Mouse (Mus musculus) E14TG2a.4 (cell line): Measurements from ENCODE around the gene Ttc41.

Experiments used
- H3K27me3 ChIP-seq: 2 replicates; pipeline ENCODE4 v1.6.1; 2014; ENCODE audit warnings: low read length, control low read depth; ENCODE audit not compliant: insufficient read depth
- H3K36me3 ChIP-seq: 2 replicates; pipeline ENCODE4 v1.6.1; 2014; ENCODE audit warnings: low read length, control low read depth; ENCODE audit not compliant: insufficient read depth
- H3K4me1 ChIP-seq: replicated peaks from 2 replicates; pipeline ENCODE4 v1.6.1; 2014; ENCODE audit warnings: low read depth, low read length, control low read depth
- H3K4me3 ChIP-seq: replicated peaks from 2 replicates; pipeline ENCODE4 v1.5.1; 2014; ENCODE audit warnings: mild to moderate bottlenecking, low read length
- H3K9me3 ChIP-seq: 2 replicates; pipeline ENCODE4 v1.6.1; 2014; ENCODE audit warnings: low read length, control low read depth
- CTCF ChIP-seq: conservative IDR thresholded peaks from 2 replicates; pipeline ENCODE4 v1.5.1; 2014; ENCODE audit warnings: low read length
- NANOG ChIP-seq: IDR thresholded peaks from 2 replicates; pipeline ENCODE4 v1.6.1; 2014; ENCODE audit warnings: borderline replicate concordance, low read length, mixed read lengths
- POU5F1 ChIP-seq: IDR thresholded peaks from 2 replicates; pipeline ENCODE4 v1.6.1; 2014; ENCODE audit warnings: low read length, borderline replicate concordance

Ttc41 gene

DNA sequence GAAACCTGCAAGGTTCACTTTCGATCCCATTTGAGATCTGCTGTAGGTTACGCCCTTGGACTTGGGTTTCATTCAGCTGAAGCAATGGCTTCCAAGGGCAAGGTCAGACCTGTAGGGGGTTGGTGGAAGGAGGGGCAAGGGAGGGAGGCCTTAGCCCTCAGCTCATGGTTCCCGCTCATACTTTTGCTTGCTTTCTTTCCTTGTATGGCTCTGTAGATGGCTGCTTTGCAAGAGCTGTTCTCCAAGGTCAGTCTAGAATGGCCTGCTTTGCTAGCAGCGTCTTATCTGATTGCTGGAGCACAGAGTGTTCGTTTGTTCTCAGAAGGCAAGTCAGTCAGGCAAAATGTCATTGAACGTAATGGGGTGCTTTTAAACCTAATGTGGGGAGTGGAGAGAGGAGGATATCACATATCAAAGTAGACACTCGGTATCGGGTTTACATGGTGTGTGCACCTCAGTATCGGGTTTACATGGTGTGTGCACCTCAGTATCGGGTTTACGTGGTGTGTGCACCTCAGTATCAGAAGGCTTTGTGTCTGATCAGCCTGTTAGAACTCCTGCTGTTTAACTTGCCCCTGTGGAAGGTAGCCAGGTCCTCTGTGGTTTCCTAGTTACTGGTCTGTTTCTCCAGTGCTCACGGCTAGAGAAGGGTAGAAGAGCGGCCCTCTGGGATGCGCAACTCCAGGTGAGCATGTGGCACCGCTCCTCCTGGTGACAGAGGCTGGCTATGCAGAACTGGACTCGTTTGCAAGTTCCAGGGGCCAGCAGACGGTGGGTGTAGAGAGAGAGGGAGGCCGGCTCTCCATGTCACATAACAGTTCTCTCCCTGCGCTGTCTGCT, 108.9 kb downstream of the Ttc41 start:
- Histone ChIP-seq H3K9me3 (no peaks in the 10 kb centered on the region), H3K27me3 (no peaks in the 10 kb centered on the region), H3K36me3 (peaks cover 55% of the 10 kb centered on the region), H3K4me1 (peaks cover 44% of the 10 kb centered on the region), H3K4me3 (peak overlapping the region; percentile 64)
- TF ChIP-seq CTCF: no peak
- TF ChIP-seq NANOG: no peak; the same call in 1 of the 2 replicates
- no peak for TF ChIP-seq POU5F1

DNA sequence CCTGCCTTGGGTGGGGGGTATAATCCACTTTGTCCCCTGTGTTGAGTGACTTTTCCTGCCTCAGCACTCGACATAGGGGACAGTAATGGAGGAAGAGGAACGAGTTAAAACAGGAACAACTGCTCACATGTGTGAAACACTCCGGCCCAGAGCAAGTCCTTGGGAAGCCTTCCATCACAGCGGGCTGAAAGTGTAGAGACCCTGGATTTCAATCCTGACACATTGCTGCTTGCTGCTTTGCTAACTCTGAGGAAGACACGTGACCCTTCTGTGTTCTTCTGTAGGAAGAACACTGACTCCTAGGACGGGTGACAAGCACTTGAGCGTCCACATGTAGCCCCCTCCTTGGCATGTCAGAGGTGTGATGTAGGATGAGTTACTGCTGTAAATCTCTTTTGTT, 109.5 kb downstream of the Ttc41 start:
- Histone ChIP-seq H3K27me3 (no peaks in the 10 kb centered on the region), H3K9me3 (no peaks in the 10 kb centered on the region), H3K4me1 (peaks cover 48% of the 10 kb centered on the region), H3K4me3 (no peak overlapping the region), H3K36me3 (peaks cover 57% of the 10 kb centered on the region)
- TF ChIP-seq NANOG: no peak
- TF ChIP-seq POU5F1: no peak
- no peak for TF ChIP-seq CTCF

DNA sequence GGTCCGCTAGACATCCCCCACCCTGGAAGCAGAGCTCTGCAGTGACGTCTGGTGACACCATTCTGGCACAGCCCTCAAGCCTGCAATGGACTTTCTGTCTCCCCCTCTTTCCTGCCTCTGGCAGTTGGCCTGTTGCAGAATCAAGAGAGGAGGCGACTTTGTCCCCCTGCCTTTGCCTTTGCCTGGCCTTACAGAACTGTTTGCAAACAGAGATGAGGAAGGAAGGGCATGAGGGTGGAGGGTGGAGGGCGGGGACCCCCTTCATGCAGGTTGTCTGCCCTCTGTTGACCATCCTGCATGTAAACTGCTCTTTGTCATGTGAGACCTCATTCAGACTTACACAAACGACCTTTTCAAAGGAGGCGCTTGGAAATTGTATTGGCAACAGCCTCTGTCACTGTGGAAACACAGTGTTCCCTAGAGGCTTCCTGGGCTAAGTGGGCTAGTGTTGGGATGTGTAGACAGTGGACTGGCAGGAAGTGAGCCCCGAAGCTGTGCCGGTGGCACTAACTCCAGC, 114.1 kb downstream of the Ttc41 start:
- Histone ChIP-seq H3K27me3 (no peaks in the 10 kb centered on the region), H3K4me1 (peaks cover 37% of the 10 kb centered on the region), H3K4me3 (no peak overlapping the region), H3K9me3 (no peaks in the 10 kb centered on the region), H3K36me3 (peaks cover 80% of the 10 kb centered on the region)
- TF ChIP-seq CTCF (no peak), NANOG (no peak), POU5F1 (no peak)

DNA sequence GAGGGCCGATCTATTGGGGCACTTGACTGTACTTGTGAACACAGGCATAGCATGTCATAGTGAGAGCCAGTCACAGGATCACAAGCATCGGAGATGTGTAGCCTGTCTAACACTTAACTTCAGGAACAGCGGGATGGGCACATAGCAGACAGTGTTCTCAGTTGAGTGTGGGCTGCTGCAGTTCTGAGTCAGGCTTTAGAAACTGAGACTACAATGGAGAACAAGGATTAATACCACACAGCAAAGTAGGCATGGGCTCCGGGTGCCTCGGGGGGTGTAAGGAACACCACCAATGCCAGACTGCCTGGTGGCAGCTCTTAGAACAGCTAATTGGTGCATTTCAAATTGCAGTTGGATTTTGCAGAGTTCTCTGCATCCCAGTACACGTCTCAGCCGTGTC, 115.4 kb downstream of the Ttc41 start:
- H3K27me3 ChIP-seq: no peaks in the 10 kb centered on the region
- H3K4me3 ChIP-seq: no peak overlapping the region
- TF ChIP-seq POU5F1: no peak
- TF ChIP-seq NANOG: no peak
- no peak for TF ChIP-seq CTCF
- H3K9me3 ChIP-seq: no peaks in the 10 kb centered on the region
- peaks cover 37% of the 10 kb centered on the region for H3K4me1 ChIP-seq
- peaks cover 81% of the 10 kb centered on the region for H3K36me3 ChIP-seq

DNA sequence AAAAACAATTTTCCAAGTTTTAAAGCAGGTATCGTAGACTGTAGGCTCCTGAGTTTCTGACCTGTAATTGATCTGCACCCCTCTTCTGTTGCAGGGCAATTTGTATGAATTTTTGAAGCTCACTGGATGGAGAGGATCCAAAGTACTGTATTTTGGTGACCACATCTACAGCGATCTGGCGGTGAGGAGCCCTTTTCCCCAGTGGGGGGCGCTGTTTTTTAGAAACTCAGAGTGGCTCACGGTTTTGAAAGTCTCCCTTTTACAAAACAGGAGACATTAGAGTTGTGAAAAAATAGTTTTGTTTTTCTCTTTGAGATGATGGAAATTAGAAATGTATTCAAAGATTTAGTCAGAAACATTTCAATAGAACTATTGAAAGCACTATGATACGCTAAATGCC, 118.5 kb downstream of the Ttc41 start:
- no peaks in the 10 kb centered on the region for H3K27me3 ChIP-seq
- TF ChIP-seq POU5F1 (no peak), CTCF (peak; percentile 75)
- H3K9me3 ChIP-seq: no peaks in the 10 kb centered on the region
- no peak overlapping the region for H3K4me3 ChIP-seq
- peaks cover 30% of the 10 kb centered on the region for H3K4me1 ChIP-seq
- H3K36me3 ChIP-seq: peaks cover 87% of the 10 kb centered on the region

DNA sequence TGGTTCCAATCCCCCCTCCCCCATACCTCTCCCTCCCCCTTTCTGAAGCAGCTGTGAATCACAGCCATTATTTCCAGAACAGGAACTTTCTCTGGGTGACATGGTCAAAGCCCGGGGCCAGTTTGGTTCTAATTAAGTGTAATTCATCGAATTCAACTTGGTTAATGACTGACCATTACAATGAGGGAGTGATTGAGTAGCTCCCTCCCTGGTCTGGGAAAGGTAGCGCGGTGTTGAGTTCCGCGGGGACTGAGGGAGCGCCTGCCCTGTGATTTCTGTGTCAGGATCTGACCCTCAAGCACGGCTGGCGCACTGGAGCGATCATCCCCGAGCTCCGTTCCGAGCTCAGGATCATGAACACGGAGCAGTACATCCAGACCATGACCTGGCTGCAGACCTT, 119.3 kb downstream of the Ttc41 start:
- Histone ChIP-seq H3K4me3 (no peak overlapping the region), H3K36me3 (peaks cover 80% of the 10 kb centered on the region), H3K4me1 (peaks cover 23% of the 10 kb centered on the region), H3K27me3 (no peaks in the 10 kb centered on the region), H3K9me3 (no peaks in the 10 kb centered on the region)
- TF ChIP-seq CTCF: no peak
- no peak for TF ChIP-seq NANOG
- TF ChIP-seq POU5F1: no peak

DNA sequence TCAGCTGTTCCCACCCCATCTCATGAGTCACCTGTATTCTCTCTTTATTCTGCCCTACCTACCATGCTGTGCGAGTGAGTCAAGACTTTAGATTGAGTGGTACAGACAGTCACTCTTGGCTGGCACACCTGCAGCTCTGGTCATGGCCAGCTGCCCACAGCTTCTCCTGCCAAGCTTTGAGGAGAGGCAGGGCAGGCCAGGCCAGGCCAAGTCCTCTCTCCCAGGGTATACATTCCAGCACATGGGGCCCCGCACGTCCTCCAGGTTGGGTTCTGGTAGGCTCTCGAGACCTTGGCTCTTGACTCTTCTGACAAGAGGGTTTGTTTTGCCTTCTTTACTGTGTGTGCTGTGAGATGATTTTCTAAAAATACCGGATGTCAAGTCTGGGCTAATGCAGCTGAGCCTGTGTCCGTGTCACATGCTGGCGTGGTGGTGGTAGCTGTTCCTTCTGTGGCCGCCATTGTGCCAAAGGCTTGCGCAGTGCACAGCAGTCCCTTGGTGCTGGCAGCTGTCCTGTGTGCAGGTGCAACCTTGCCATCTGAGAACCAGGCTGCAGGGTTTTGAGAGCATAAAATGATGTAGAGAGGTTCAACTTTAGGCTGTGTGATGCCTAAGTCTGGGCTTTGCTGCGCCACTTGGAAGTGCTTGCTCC, 120.4 kb downstream of the Ttc41 start:
- Histone ChIP-seq H3K4me3 (no peak overlapping the region), H3K36me3 (peaks cover 71% of the 10 kb centered on the region), H3K4me1 (peaks cover 20% of the 10 kb centered on the region), H3K9me3 (no peaks in the 10 kb centered on the region), H3K27me3 (no peaks in the 10 kb centered on the region)
- TF ChIP-seq POU5F1 (no peak), NANOG (no peak), CTCF (no peak)
